Mouse (Mus musculus) heart, adult 2 months (tissue): ENCODE data around the gene Ccl28. TPM values are rescaled to one million over a fixed set of nuclear protein-coding genes. Genes with fewer than 3 reads are reported as not detected.
A peak's percentile ranks its signal among the peaks of the same experiment; 100 is the strongest.
"Not testable (repeated sequence)": the region's sequence is repeated elsewhere in the genome, so short reads cannot be mapped to it uniquely, and the experiment has no call there.

Source experiments
- DNase-seq, 2 experiments: peaks; one replicate each; pipeline ENCODE4 v3.0.0; 2021
- H3K27ac ChIP-seq: fragments of 200-600 bp; 2 replicates; pipeline ENCODE4 v1.8.1; 2022
- H3K27me3 ChIP-seq: fragments of 200-500 bp; 2 replicates; pipeline ENCODE4 v1.6.1; 2012; ENCODE audit warnings: mild to moderate bottlenecking, low read length, inconsistent platforms, mixed read lengths; ENCODE audit not compliant: control insufficient read depth, insufficient read depth
- H3K36me3 ChIP-seq: fragments of 200-500 bp; 2 replicates; pipeline ENCODE4 v1.6.1; 2012; ENCODE audit warnings: low read length, inconsistent platforms; ENCODE audit not compliant: control insufficient read depth, insufficient read depth
- H3K4me1 ChIP-seq: fragments of 200-500 bp; 2 replicates; pipeline ENCODE4 v1.6.1; 2011; ENCODE audit warnings: low read length; ENCODE audit not compliant: control insufficient read depth, insufficient read depth
- H3K4me3 ChIP-seq: fragments of 200-600 bp; 2 replicates; pipeline ENCODE4 v1.8.1; 2022
- H3K79me2 ChIP-seq: fragments of 200-500 bp; replicated peaks from 2 replicates; pipeline ENCODE4 v1.6.1; 2012; ENCODE audit warnings: mild to moderate bottlenecking, inconsistent platforms, low read length, moderate library complexity, mixed read lengths; ENCODE audit not compliant: control insufficient read depth, insufficient read depth
- H3K9ac ChIP-seq: fragments of 200-500 bp; 2 replicates; pipeline ENCODE4 v1.6.1; 2012; ENCODE audit warnings: low read depth, mild to moderate bottlenecking, control low read depth, inconsistent platforms, low read length, mixed read lengths
- CTCF ChIP-seq: fragments of 200-600 bp; IDR thresholded peaks from 2 replicates; pipeline ENCODE4 v1.8.1; 2022; ENCODE audit warnings: antibody characterized with exemption, mild to moderate bottlenecking, moderate library complexity
- EP300 ChIP-seq: fragments of 200-500 bp; IDR thresholded peaks from 2 replicates; pipeline ENCODE4 v1.6.1; 2011; ENCODE audit warnings: low read depth, low read length, control low read depth; ENCODE audit not compliant: insufficient read depth
- POLR2A ChIP-seq: fragments of 200-500 bp; IDR thresholded peaks from 2 replicates; pipeline ENCODE4 v1.6.1; 2011; ENCODE audit warnings: mild to moderate bottlenecking, low read depth, low read length, control low read depth; ENCODE audit not compliant: insufficient read depth
- WGBS: fragments of 180-500 bp; shearing (Covaris S2); methylation state at CpG from one replicate; pipeline ENCODE4 v1.1.7; 2018; 5-methylcytosine and 5-hydroxymethylcytosine counted together
- intact Hi-C: fragments of 180-260 bp; cut with DNase I; formaldehyde crosslinking; loops from one replicate; pipeline ENCODE4 v1.15.1; 2025
- polyA plus RNA-seq: library from polyadenylated mRNA; depleted of rRNA; stranded (reverse); fragments of >200 nt; gene quantifications from 2 replicates; pipeline ENCODE4 v1.2.3, GENCODE M21; 2012
- total RNA-seq, 2 experiments: library from RNA; stranded (reverse); gene quantifications; 2 replicates each; pipeline ENCODE4 v1.2.3; 2021

The Ccl28 gene
- total and polyA plus RNA-seq, 3 experiments, result not detected

- H3K4me3 ChIP-seq, intact Hi-C loops, H3K27ac ChIP-seq, H3K4me1 ChIP-seq, H3K36me3 ChIP-seq, H3K9ac ChIP-seq, H3K27me3 ChIP-seq, H3K79me2 ChIP-seq, DNase-seq: not testable (repeated sequence)
- TF ChIP-seq CTCF, result peak; percentile 42
- 70% methylated on average over 7 of the region's 9 CpGs for WGBS
Measured at GRCm38 (mm10) chr13:119661420-119661819, 37.8 kb downstream of the Ccl28 start.

GRCm38 (mm10) chr13:119678794-119679193 is 55.2 kb downstream of the Ccl28 start:
- Histone ChIP-seq H3K27me3 (no peaks in the 10 kb centered on the region), H3K9ac (no peak overlapping the region), H3K36me3 (no peaks in the 10 kb centered on the region), H3K4me1 (no peaks in the 10 kb centered on the region), H3K27ac (no peak overlapping the region), H3K79me2 (no peaks in the 10 kb centered on the region), H3K4me3 (no peak overlapping the region)
- no peak for TF ChIP-seq CTCF
- TF ChIP-seq POLR2A, result no peak
- TF ChIP-seq EP300, result no peak
- 82% methylated on average over 8 of the region's 8 CpGs for WGBS
- intact Hi-C loops, result no loop called here
- DNase-seq, result no peak

GRCm38 (mm10) chr13:119679721-119680120 is 56.1 kb downstream of the Ccl28 start:
- Histone ChIP-seq H3K27me3 (no peaks in the 10 kb centered on the region), H3K79me2 (no peaks in the 10 kb centered on the region), H3K4me1 (no peaks in the 10 kb centered on the region), H3K4me3 (no peak overlapping the region), H3K9ac (no peak overlapping the region), H3K36me3 (no peaks in the 10 kb centered on the region), H3K27ac (no peak overlapping the region)
- WGBS, result 85% methylated on average over 2 of the region's 2 CpGs
- DNase-seq, result no peak
- TF ChIP-seq EP300 (no peak), CTCF (no peak), POLR2A (no peak)
- intact Hi-C loops, result no loop called here

- no peaks in the 10 kb centered on the region for H3K4me1 ChIP-seq
- intact Hi-C loops, result no loop called here
Measured at GRCm38 (mm10) chr13:119681161-119681560, 57.5 kb downstream of the Ccl28 start.

GRCm38 (mm10) chr13:119684416-119685177 is 61.0 kb downstream of the Ccl28 start:
- Histone ChIP-seq H3K4me3 (no peak overlapping the region), H3K36me3 (no peaks in the 10 kb centered on the region), H3K79me2 (no peaks in the 10 kb centered on the region), H3K27me3 (no peaks in the 10 kb centered on the region), H3K4me1 (no peaks in the 10 kb centered on the region), H3K27ac (no peak overlapping the region), H3K9ac (no peak overlapping the region)
- WGBS, result 78% methylated on average over 11 of the region's 11 CpGs
- DNase-seq, result no peak
- intact Hi-C loops, result no loop called here
- TF ChIP-seq EP300, result no peak
- no peak for TF ChIP-seq CTCF
- no peak for TF ChIP-seq POLR2A

More at GRCm38 (mm10) chr13:119681161-119681560, 57.5 kb downstream of the Ccl28 start:
- H3K4me3 ChIP-seq, result no peak overlapping the region
- no peaks in the 10 kb centered on the region for H3K79me2 ChIP-seq
- no peak for DNase-seq
- no peaks in the 10 kb centered on the region for H3K27me3 ChIP-seq
- no peak overlapping the region for H3K9ac ChIP-seq
- no peaks in the 10 kb centered on the region for H3K36me3 ChIP-seq
- WGBS, result 68% methylated on average over 3 of the region's 3 CpGs
- H3K27ac ChIP-seq, result no peak overlapping the region
- TF ChIP-seq CTCF, result no peak
- TF ChIP-seq EP300, result no peak
- TF ChIP-seq POLR2A, result no peak

DNA sequence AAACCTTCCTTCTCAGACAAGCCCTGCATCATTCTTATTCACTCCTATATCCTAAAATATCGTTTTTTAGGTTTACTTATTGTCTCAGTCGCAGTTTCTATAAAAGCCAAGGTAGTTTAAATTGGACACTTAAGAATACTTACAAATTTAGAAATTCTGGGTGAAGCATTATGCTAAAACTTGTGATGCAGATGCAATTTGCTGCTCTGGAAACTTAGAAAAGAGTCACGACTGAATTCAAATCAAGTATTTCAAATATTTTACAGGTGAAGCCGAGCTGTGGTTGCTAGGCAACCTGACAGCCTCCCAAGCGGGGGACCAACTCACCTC is 66.1 kb downstream of the Ccl28 start:
- Histone ChIP-seq H3K27me3 (no peaks in the 10 kb centered on the region), H3K9ac (no peak overlapping the region), H3K36me3 (peaks cover 2% of the 10 kb centered on the region; the same call in 1 of the 2 replicates), H3K27ac (peak overlapping the region; percentile 60), H3K4me3 (peak overlapping the region; percentile 51), H3K79me2 (0 out of 2 replicates have a peak, but pooled peaks cover 2% of the 10 kb centered on the region), H3K4me1 (peaks cover 2% of the 10 kb centered on the region)
- no peak for DNase-seq
- intact Hi-C loops, result loop anchor here (2.0 to 5.0 kb wide), 2 partner anchors 68 to 101 kb away; partner anchors contain the start of genes Nim1k and Zfp131
- TF ChIP-seq EP300 (no peak), POLR2A (peak; percentile 27)
- 8% methylated on average over 5 of the region's 5 CpGs for WGBS
